Mouse (Mus musculus) midbrain, embryonic 14.5 days (tissue): ENCODE measurements around the gene Gm10322. TPM values are rescaled to one million over a fixed set of nuclear protein-coding genes. Genes with fewer than 3 reads are reported as not detected.

Source experiments
- ATAC-seq: fragments of 200-750 bp; cut with Nextera tagmentation; 2 replicates; pipeline ENCODE4 v1.8.0; 2017; ENCODE audit warnings: moderate number of reproducible peaks, moderate library complexity; ENCODE audit not compliant: low FRiP score, low TSS enrichment
- DNase-seq: peaks from one replicate; pipeline ENCODE4 v3.0.0-alpha.2; 2015
- H3K27ac ChIP-seq: fragments of 300-500 bp; sonication (generic); replicated peaks from 2 replicates; pipeline ENCODE4 v1.5.1; 2014; ENCODE audit warnings: mild to moderate bottlenecking, low read depth, low read length, moderate library complexity
- H3K27me3 ChIP-seq: fragments of 300-500 bp; sonication (generic); 2 replicates; pipeline ENCODE4 v1.6.1; 2014; ENCODE audit warnings: low read length, control low read depth, mixed read lengths; ENCODE audit not compliant: control insufficient read depth, insufficient read depth
- H3K36me3 ChIP-seq: fragments of 300-500 bp; sonication (generic); 2 replicates; pipeline ENCODE4 v1.6.1; 2014; ENCODE audit warnings: low read length, control low read depth; ENCODE audit not compliant: control insufficient read depth, insufficient read depth
- H3K4me1 ChIP-seq: fragments of 300-500 bp; sonication (generic); 2 replicates; pipeline ENCODE4 v1.6.1; 2014; ENCODE audit warnings: mild to moderate bottlenecking, antibody characterized with exemption, low read length, control low read depth; ENCODE audit not compliant: control insufficient read depth, insufficient read depth
- H3K4me2 ChIP-seq: fragments of 300-500 bp; sonication (generic); 2 replicates; pipeline ENCODE4 v1.6.1; 2014; ENCODE audit warnings: mild to moderate bottlenecking, low read length, moderate library complexity
- H3K4me3 ChIP-seq: fragments of 300-500 bp; sonication (generic); replicated peaks from 2 replicates; pipeline ENCODE4 v1.5.1; 2014; ENCODE audit warnings: low read depth, low read length
- H3K9ac ChIP-seq: fragments of 300-500 bp; sonication (generic); replicated peaks from 2 replicates; pipeline ENCODE4 v1.6.1; 2014; ENCODE audit warnings: mild to moderate bottlenecking, low read length, moderate library complexity
- H3K9me3 ChIP-seq: fragments of 300-500 bp; sonication (generic); 2 replicates; pipeline ENCODE4 v1.6.1; 2016; ENCODE audit warnings: low read length, control low read depth, mixed read lengths; ENCODE audit not compliant: control insufficient read depth
- WGBS: fragments of 180-500 bp; shearing (Covaris S2); extraction: QIAGEN DNeasy Blood & Tissue Kit; methylation state at CpG from one replicate; pipeline ENCODE4 v1.1.7; 2014; 5-methylcytosine and 5-hydroxymethylcytosine counted together
- polyA plus RNA-seq: library from polyadenylated mRNA; unstranded; fragments of >200 nt; fragmentation: Nextera tagmentation; extraction: Ambion mirVana; gene quantifications from 2 replicates; pipeline ENCODE4 v1.2.1, GENCODE M21; 2014

The Gm10322 gene
- polyA plus RNA-seq, 1 experiment from 2014 or later: not detected

GRCm38 (mm10) chr10:59577871-59578801 lies 37.7 kb upstream of the Gm10322 start:
- H3K27me3 ChIP-seq: no peaks in the 10 kb centered on the region
- no peak overlapping the region for H3K4me2 ChIP-seq
- no peak overlapping the region for H3K27ac ChIP-seq
- H3K9me3 ChIP-seq: peaks cover 10% of the 10 kb centered on the region
- H3K36me3 ChIP-seq: no peaks in the 10 kb centered on the region
- no peaks in the 10 kb centered on the region for H3K4me1 ChIP-seq
- DNase-seq (peak; percentile 20), ATAC-seq (no peak)
- no peak overlapping the region for H3K9ac ChIP-seq
- no peak overlapping the region for H3K4me3 ChIP-seq
- WGBS: 69% methylated on average over 12 of the region's 12 CpGs

- Histone ChIP-seq H3K9me3 (no peaks in the 10 kb centered on the region), H3K27ac (no peak overlapping the region), H3K4me2 (no peak overlapping the region), H3K36me3 (no peaks in the 10 kb centered on the region), H3K9ac (no peak overlapping the region), H3K4me1 (no peaks in the 10 kb centered on the region), H3K27me3 (no peaks in the 10 kb centered on the region), H3K4me3 (no peak overlapping the region)
- WGBS: 91% methylated on average over 3 of the region's 3 CpGs
- no peak for DNase-seq
- no peak for ATAC-seq
These were observed 36.2 kb upstream of the Gm10322 start for GRCm38 (mm10) chr10:59579645-59580044.

DNA sequence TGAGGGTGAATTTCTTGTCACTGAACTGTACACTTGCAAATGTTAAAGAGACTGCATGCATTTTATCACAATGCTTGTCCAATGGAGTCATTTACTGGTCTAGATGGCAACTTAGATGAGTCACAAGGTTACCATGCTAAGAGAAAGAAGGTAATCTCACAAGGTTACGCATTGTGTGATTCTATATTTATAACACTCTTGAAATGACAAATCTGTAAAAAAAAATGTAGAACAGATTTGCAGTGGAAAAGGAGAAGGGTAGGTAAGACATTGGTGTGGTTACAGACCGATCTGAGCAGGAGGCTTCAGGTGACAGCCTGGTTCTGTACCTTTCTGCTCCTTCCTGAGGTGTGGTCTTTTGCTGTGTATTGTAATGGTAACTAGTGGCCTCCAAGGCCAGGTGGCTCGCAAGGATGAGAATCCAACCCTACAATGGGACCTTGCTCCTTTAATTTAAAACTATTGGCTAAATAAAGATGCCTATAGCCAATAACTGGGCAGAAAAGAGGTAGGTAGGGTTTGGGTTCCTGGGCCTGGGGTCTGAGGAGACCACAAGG lies 35.2 kb upstream of the Gm10322 start:
- H3K27me3 ChIP-seq: no peaks in the 10 kb centered on the region

DNA sequence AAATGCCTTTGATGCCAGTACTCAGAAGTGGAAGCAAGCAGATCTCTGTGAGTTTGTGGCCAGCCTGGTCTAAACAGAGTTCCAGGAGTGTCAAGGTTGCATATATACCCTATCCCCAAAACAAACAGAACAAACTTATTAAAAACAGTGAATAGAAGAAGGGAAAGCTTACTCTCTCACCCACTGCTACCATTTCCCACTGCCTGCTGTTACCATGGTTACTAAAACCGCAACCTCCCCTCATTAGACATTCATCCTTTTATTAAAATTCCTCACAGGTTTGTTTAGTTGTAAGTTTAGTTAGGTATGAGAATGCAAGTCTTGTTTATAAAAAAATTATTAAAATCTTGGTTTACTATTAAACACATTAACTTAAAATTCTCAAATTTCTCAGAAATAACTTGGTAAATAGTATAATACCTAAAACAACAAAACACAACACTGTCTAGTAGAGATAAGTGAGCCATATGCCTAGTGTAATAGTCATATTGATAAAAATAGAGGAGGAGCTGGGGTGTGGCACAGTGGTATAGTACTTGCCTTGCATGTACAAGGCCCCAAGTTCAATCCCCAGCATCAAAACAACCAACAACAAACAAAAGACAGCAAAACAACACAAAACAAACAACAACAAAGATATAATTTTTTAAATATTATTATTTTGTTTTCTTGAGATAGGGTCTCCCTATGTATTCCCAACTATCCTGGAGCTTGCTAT lies 33.9 kb upstream of the Gm10322 start:
- no peaks in the 10 kb centered on the region for H3K9me3 ChIP-seq
- H3K27me3 ChIP-seq: no peaks in the 10 kb centered on the region
- H3K36me3 ChIP-seq: no peaks in the 10 kb centered on the region
- H3K4me1 ChIP-seq: no peaks in the 10 kb centered on the region
- no peak overlapping the region for H3K27ac ChIP-seq
- DNase-seq (peak; percentile 23), ATAC-seq (no peak)
- H3K4me3 ChIP-seq: no peak overlapping the region
- 17% methylated on average over 1 of the region's 1 CpGs for WGBS
- no peak overlapping the region for H3K9ac ChIP-seq
- no peak overlapping the region for H3K4me2 ChIP-seq

More for the DNA sequence above, 35.2 kb upstream of the Gm10322 start:
- no peaks in the 10 kb centered on the region for H3K4me1 ChIP-seq
- no peak overlapping the region for H3K9ac ChIP-seq
- ATAC-seq (no peak), DNase-seq (no peak)
- no peak overlapping the region for H3K27ac ChIP-seq
- H3K4me2 ChIP-seq: no peak overlapping the region
- no peaks in the 10 kb centered on the region for H3K9me3 ChIP-seq
- no peaks in the 10 kb centered on the region for H3K36me3 ChIP-seq
- 91% methylated on average over 3 of the region's 3 CpGs for WGBS
- H3K4me3 ChIP-seq: no peak overlapping the region

DNA sequence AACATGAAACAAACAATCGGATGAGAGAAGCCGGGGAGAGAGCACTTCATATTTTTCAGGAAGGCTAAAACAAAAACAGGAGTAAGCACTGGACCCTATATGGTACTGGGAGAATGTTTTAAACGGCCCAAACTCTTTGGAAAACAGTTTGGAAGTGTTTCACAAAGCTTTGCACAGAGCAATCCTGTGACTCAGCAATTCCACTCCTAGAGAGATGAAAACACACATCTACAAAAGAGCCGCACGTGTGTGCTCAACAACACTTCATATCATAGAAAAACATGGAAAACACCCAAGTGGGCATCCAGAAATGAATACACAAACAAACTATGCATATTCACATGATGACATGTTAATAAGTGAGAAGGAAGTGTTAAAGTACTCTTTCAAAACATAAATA lies 30.2 kb upstream of the Gm10322 start:
- no peaks in the 10 kb centered on the region for H3K27me3 ChIP-seq
- no peak overlapping the region for H3K4me3 ChIP-seq
- ATAC-seq (no peak), DNase-seq (no peak)
- H3K9me3 ChIP-seq: no peaks in the 10 kb centered on the region
- no peaks in the 10 kb centered on the region for H3K4me1 ChIP-seq
- H3K4me2 ChIP-seq: no peak overlapping the region
- H3K27ac ChIP-seq: no peak overlapping the region
- 89% methylated on average over 5 of the region's 5 CpGs for WGBS
- H3K36me3 ChIP-seq: no peaks in the 10 kb centered on the region
- no peak overlapping the region for H3K9ac ChIP-seq

GRCm38 (mm10) chr10:59586821-59587220 lies 29.0 kb upstream of the Gm10322 start:
- H3K27ac ChIP-seq: no peak overlapping the region
- WGBS: 93% methylated on average over 15 of the region's 15 CpGs

DNA sequence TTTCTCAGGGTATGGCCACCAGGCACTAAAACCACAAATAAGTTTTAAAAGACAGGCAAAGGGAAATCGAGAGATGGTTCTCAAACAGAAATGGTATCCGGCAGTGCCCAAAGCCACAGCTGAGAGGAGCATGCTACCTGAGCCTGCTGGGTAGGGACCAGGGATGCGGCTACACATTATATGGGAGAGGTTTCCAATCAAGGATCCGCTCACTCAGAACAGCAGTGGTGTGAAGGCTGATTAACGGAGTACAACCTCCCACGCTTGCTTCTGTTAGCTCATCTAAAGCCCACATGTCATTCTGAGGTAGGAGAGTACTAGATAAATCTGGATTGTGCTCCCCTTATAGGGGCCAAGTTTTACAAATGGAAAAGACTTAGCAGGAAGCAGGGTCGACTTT lies 27.7 kb upstream of the Gm10322 start:
- no peak overlapping the region for H3K27ac ChIP-seq
- H3K9me3 ChIP-seq: no peaks in the 10 kb centered on the region
- WGBS: 92% methylated on average over 7 of the region's 7 CpGs
- no peaks in the 10 kb centered on the region for H3K4me1 ChIP-seq
- H3K4me3 ChIP-seq: no peak overlapping the region
- ATAC-seq: no peak
- H3K9ac ChIP-seq: no peak overlapping the region
- no peaks in the 10 kb centered on the region for H3K27me3 ChIP-seq
- no peak for DNase-seq
- no peaks in the 10 kb centered on the region for H3K36me3 ChIP-seq
- H3K4me2 ChIP-seq: no peak overlapping the region

More at GRCm38 (mm10) chr10:59586821-59587220, 29.0 kb upstream of the Gm10322 start:
- no peak overlapping the region for H3K9ac ChIP-seq
- no peak for DNase-seq
- no peak overlapping the region for H3K4me3 ChIP-seq
- H3K9me3 ChIP-seq: no peaks in the 10 kb centered on the region
- ATAC-seq: no peak
- H3K36me3 ChIP-seq: no peaks in the 10 kb centered on the region
- H3K4me1 ChIP-seq: no peaks in the 10 kb centered on the region
- H3K27me3 ChIP-seq: no peaks in the 10 kb centered on the region
- no peak overlapping the region for H3K4me2 ChIP-seq

GRCm38 (mm10) chr10:59589420-59589819 lies 26.4 kb upstream of the Gm10322 start:
- no peak overlapping the region for H3K27ac ChIP-seq
- no peak for ATAC-seq
- WGBS: 88% methylated on average over 7 of the region's 7 CpGs
- DNase-seq: no peak
- H3K4me1 ChIP-seq: no peaks in the 10 kb centered on the region
- no peak overlapping the region for H3K9ac ChIP-seq
- H3K4me2 ChIP-seq: no peak overlapping the region
- H3K36me3 ChIP-seq: no peaks in the 10 kb centered on the region
- H3K4me3 ChIP-seq: no peak overlapping the region
- no peaks in the 10 kb centered on the region for H3K9me3 ChIP-seq
- no peaks in the 10 kb centered on the region for H3K27me3 ChIP-seq
